Mouse (Mus musculus) c-Kit-negative CD71-positive TER-119-positive erythroid progenitor cells, embryonic 14.5 days (primary cell): ENCODE measurements around the gene Tsga13.
A peak's percentile ranks its signal among the peaks of the same experiment; 100 is the strongest.

Experiments used
- DNase-seq: peaks from one replicate; pipeline ENCODE4 v3.0.0-alpha.2; 2013; ENCODE audit warnings: low read depth, low spot score

Tsga13 gene

DNA sequence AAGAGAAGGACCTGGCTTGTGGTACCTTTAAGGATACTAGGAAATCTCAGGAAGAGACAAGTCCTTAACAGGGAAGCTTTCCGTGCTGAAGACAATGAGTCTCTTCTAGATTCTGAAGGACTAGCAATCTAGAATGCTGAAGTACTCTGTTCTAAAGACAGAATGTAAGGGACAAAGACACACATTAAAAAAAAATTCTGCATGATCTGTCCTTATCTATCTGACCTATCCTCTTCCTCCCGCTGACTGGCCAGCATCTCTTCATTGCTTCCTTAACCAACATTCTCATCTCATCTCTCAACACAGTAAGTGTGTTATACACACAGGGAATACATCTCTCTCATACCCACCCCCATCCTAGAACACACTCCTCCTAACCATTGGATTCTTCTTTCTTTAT is at the start of gene Tsga13:
TSS of gene Tsga13 (minus strand) at position 101 of the 400 bp plus-strand sequence.
- DNase-seq: no peak

GRCm38 (mm10) chr6:30958736-30959540 is 43.6 kb upstream of the Tsga13 start, which contains the start of gene Klf14:
Gene Klf14, minus strand, starts transcription at chr6:30959078.
- DNase-seq: no peak

- DNase-seq: no peak
These were observed 42.7 kb upstream of the Tsga13 start for GRCm38 (mm10) chr6:30957784-30958735.

DNA sequence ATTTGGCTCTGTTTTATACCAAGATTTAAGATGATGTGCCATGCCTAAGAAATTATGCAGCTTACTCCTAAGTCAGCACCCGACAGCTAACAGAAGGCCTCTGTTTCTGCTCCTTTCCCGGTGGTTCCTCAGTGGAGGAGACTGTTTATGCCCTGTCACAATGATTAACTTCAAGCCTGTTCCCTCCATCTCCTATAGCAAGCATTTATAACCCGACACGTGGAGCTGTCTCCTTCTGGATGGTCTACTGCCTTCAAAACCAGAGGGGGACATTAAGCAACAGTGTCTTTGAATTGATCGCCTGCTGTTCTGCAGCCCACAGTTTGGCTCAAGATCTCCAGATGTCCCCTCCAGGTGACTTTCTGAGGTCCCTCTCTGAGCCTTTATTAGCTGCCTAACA is 23.9 kb upstream of the Tsga13 start:
- no peak for DNase-seq

DNA sequence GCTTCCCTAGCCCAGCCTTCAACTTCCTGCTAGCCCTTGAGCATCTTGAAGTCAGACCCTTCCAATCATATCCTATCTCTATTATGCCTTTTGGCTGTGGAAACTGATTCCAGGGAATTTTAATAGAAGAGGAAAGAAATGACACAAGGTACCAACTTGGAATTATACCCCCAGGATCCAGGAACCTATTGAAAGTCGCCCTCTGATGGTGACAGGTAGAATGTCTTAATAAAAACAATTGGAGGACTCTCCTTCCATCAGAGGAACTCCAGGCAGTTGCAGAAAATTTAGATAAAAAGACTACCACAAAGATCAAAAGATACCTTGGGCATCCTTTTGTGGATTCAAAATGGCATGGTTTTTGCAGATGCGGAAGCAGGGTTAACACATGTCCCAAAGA is 7.4 kb upstream of the Tsga13 start:
- DNase-seq: no peak

DNA sequence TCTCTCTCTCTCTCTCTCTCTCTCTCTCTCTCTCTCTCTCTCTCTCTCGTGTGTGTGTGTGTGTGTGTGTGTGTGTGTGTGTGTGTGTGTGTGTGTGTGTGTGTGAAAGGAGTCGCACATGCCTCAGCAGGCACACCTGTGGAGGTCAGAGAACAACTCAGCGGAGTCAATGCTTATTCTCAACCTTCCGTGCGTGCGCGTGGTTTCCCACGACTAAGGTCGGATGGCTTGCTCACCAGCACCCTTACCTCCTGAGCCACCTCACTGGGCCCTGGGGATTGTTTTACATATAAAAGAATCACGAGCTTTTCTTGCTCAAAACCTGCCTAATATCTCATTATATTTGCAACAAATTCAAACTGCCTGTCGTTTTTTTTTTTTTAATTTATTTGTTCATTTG is 6.5 kb upstream of the Tsga13 start:
- DNase-seq: no peak

- DNase-seq: no peak
These were observed 5.7 kb upstream of the Tsga13 start for GRCm38 (mm10) chr6:30920834-30921675.

DNA sequence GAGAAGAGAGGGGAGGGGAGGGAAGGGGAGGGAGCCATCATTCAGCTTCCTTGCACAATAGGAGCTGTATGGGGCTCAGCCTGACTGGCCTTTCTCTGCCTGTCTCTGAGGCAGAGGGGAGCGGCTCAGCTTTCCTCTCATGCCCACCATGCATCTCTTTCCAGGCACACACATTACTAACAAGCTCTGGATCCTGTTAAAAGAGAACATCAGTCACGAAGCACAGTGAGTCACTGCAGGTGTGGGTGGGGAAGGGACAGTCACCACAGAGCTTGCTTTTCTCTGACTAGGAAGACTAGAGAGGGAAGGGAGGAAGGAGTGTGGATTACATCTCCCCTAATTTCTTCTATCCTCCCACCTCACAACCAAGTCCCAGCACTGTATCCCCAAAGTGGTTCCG is 7.4 kb downstream of the Tsga13 start:
- DNase-seq: no peak

- no peak for DNase-seq
These were observed 10.5 kb downstream of the Tsga13 start for GRCm38 (mm10) chr6:30904911-30905310.

GRCm38 (mm10) chr6:30904033-30904432 is 11.3 kb downstream of the Tsga13 start:
- no peak for DNase-seq

GRCm38 (mm10) chr6:30897520-30897919 is 17.9 kb downstream of the Tsga13 start:
- DNase-seq: peak; percentile 40

DNA sequence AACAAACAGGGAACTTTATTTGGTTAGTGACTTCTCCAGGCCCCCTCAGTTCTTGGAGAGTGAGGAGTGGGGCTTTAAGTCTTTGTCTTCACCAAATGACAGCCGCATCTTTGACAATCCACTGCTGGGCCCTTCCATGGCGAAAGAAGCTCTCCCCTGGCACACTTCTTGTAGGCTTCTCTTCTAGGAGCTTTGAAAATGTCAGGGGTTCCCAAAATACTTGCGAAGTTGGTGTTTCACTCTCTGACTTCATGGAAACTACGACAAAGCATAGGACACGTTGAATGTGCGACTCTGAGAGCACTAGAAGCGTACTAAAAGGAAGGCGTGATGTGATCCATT is 18.4 kb downstream of the Tsga13 start:
- no peak for DNase-seq

DNA sequence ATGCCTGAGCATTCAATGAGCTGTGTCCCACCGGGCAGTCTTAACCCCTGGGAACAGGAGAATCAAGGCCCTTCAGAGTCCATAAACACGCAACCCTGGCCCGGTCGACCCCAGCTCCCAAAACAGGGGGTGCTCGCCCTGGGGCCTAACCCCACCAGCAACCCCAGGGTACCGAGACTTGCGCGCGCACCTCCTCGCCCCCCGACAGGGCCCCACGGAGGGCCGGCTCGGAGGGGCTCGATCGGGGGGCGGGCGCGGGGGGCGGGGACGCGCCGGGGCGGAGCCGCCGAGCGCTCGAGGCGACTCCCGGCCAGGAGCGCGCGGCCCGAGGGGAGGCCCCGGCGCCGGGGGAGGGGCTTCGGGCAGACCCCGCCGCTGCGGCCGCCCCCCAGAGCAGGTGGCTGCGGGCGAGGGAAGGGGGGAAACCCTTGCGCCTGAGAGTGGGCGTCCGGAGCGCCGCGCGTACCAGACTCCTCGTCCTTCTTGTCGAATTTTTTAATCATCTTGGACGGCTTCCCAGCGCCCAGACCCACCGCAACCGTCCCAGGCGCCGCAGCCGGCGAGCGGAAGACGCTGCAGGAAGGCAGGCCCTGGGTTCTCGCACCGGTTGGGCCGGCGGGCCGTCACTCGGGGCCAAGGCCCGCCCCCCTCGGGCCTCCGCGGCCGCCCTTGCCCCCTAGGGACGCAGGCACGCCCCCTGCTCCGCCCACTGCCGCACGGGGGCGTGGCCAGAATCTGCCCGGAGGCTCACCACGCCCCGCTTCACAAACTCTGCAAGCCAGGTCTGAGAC is 19.0 kb downstream of the Tsga13 start, which contains the start of gene Copg2:
TSS of gene Copg2 (minus strand) at position 600 of the 791 bp plus-strand sequence.
- DNase-seq: peak; percentile 94

DNA sequence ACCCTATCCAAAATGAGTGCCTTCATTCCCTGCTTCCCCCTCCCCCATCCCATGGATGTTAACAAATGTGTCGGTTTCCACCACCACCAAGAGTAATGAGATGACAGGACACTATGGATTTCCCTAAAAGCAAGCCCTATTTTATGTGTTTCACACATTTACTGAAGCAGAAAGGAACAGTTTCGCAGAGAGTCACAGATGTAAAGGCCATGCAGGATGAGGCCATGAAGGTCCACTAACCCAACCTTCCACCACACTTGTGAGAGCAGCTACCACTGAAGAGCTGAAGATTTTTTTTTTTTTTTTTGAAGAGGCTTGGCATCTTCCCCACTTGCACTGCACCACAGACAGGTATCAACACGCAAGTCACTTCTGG is 19.6 kb downstream of the Tsga13 start:
- DNase-seq: peak; percentile 4

GRCm38 (mm10) chr6:30893081-30893480 is 22.3 kb downstream of the Tsga13 start:
- no peak for DNase-seq

DNA sequence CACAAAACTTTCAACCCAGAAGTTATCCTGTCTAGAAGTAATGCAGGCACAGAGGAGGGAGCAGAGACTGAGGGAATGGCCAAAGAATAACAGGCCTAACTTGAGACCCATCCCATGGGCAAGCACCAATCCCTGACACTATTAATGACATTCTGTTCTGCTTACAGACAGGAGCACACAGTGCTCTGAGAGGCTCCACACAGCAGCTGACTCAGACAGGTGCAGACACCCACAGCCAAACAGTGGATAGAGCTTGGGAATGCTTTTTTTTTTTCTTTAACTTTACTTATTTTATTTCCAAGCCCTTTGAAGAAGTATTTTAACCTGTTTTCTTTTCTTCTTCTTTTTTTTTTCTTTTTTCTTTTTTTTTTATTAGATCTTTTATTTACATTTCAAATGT is 23.6 kb downstream of the Tsga13 start:
- no peak for DNase-seq

GRCm38 (mm10) chr6:30884856-30885255 is 30.5 kb downstream of the Tsga13 start:
- DNase-seq: no peak

DNA sequence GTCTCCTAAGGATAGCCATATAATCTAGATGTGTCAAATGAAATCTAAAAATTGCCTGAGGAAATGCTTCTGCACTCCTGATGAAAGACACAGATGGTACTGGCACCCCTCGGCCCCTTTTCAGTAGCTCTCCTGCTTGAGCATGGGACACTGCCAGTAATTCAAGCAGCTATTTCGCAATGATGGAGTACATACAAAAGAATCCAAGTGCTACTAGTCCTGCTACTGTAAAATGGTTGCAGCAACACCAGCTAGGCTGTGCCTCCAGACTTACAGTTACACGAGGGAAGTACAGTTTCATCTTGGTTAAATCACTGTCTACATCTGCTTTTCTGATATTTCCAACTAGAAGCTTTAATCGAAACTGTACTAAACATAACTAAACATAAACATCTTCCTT is 31.9 kb downstream of the Tsga13 start:
- no peak for DNase-seq

- DNase-seq: no peak
These were observed 38.7 kb downstream of the Tsga13 start for GRCm38 (mm10) chr6:30876661-30877060.

GRCm38 (mm10) chr6:30866501-30866900 is 48.9 kb downstream of the Tsga13 start:
- DNase-seq: no peak
